Mouse (Mus musculus) embryonic facial prominence, embryonic 12.5 days (tissue): ENCODE data around the gene Tnrc6c. TPM values are rescaled to one million over a fixed set of nuclear protein-coding genes. Genes with fewer than 3 reads are reported as not detected.

Source experiments
- ATAC-seq: fragments of 200-750 bp; cut with Nextera tagmentation; 2 replicates; pipeline ENCODE4 v1.8.0; 2017; ENCODE audit not compliant: insufficient number of reproducible peaks, insufficient read depth, low FRiP score, low TSS enrichment
- H3K27ac ChIP-seq: fragments of 300-500 bp; sonication (generic); 2 replicates; pipeline ENCODE4 v1.5.1; 2016; ENCODE audit warnings: mild to moderate bottlenecking
- H3K27me3 ChIP-seq: fragments of 300-500 bp; sonication (generic); 2 replicates; pipeline ENCODE4 v1.6.1; 2016; ENCODE audit warnings: mild to moderate bottlenecking, moderate library complexity
- H3K36me3 ChIP-seq: fragments of 300-500 bp; sonication (generic); 2 replicates; pipeline ENCODE4 v1.6.1; 2016; ENCODE audit warnings: mild to moderate bottlenecking
- H3K4me1 ChIP-seq: fragments of 300-500 bp; sonication (generic); 2 replicates; pipeline ENCODE4 v1.6.1; 2016
- H3K4me2 ChIP-seq: fragments of 300-500 bp; sonication (generic); replicated peaks from 2 replicates; pipeline ENCODE4 v1.6.1; 2016; ENCODE audit warnings: mild to moderate bottlenecking, moderate library complexity
- H3K4me3 ChIP-seq: fragments of 300-500 bp; sonication (generic); 2 replicates; pipeline ENCODE4 v1.5.1; 2016; ENCODE audit warnings: mild to moderate bottlenecking
- H3K9ac ChIP-seq: fragments of 300-500 bp; sonication (generic); 2 replicates; pipeline ENCODE4 v1.6.1; 2016; ENCODE audit warnings: mild to moderate bottlenecking, moderate library complexity
- H3K9me3 ChIP-seq: fragments of 300-500 bp; sonication (generic); 2 replicates; pipeline ENCODE4 v1.6.1; 2016; ENCODE audit warnings: mild to moderate bottlenecking, moderate library complexity
- WGBS: fragments of 180-500 bp; shearing (Covaris S2); methylation state at CpG from one replicate; pipeline ENCODE4 v1.1.7; 2016; 5-methylcytosine and 5-hydroxymethylcytosine counted together
- polyA plus RNA-seq: library from polyadenylated mRNA; unstranded; fragments of >200 nt; fragmentation: Nextera tagmentation; extraction: Ambion mirVana; gene quantifications from 2 replicates; pipeline ENCODE4 v1.2.1, GENCODE M21; 2016

Gene Tnrc6c
- polyA plus RNA-seq, 1 experiment from 2014 or later: 23.9 TPM

DNA sequence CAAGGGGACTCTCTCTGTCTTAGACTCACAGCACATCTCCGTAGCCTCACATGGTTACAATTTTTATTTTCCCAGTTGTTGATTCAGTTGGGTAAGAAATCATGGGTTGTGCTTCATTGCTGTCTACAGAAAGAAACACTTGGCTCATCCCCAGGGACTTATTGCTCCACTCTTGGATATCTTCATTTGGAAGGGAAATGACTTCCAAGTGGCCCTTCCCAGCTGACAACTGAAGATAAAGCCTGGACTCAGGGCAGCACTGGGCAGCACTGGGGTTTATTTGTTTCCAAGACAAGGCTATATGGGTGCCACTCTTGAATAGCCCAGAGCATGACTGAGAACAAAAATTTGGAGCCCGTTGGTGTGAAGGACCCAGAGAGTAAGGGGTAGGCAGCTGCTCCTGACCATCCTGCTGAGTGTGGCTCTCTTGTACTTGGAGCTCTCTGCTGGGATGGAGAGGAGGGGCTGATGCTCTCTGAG lies 56.8 kb downstream of the Tnrc6c start:
- WGBS: 88% methylated on average over 2 of the region's 2 CpGs
- no peaks in the 10 kb centered on the region for H3K9me3 ChIP-seq
- no peak overlapping the region for H3K9ac ChIP-seq
- no peak overlapping the region for H3K4me3 ChIP-seq
- H3K36me3 ChIP-seq: peaks cover 27% of the 10 kb centered on the region
- no peak overlapping the region for H3K4me2 ChIP-seq
- ATAC-seq: no peak
- H3K27me3 ChIP-seq: no peaks in the 10 kb centered on the region
- no peaks in the 10 kb centered on the region; the same call in 1 of the 2 replicates for H3K4me1 ChIP-seq
- H3K27ac ChIP-seq: no peak overlapping the region

GRCm38 (mm10) chr11:117712065-117712464 lies 58.0 kb downstream of the Tnrc6c start:
- H3K4me2 ChIP-seq: no peak overlapping the region
- no peaks in the 10 kb centered on the region for H3K9me3 ChIP-seq
- no peak for ATAC-seq
- no peak overlapping the region for H3K9ac ChIP-seq
- H3K4me1 ChIP-seq: no peaks in the 10 kb centered on the region; the same call in 1 of the 2 replicates
- peaks cover 36% of the 10 kb centered on the region for H3K36me3 ChIP-seq
- H3K27ac ChIP-seq: no peak overlapping the region
- H3K27me3 ChIP-seq: no peaks in the 10 kb centered on the region
- 94% methylated on average over 1 of the region's 1 CpGs for WGBS
- H3K4me3 ChIP-seq: no peak overlapping the region

DNA sequence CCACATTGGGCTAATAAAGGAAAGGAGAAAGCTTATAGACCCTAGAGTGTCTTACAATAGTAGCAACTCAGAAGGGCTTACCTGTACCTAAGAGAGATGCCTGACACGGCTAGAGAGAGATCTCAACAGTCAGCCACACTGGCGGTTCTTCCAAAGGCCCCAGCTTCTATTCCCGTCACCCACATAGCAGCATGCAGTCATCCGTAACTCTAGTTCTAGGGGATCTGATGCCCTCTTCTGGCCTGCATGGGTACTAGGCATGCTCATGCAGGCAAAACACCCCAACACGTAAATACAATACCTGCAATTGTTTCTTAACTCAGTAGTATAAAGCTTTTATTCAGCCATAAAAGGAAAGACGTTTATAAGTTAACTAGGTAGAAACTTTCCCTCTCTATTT lies 59.3 kb downstream of the Tnrc6c start:
- Histone ChIP-seq H3K27me3 (no peaks in the 10 kb centered on the region), H3K4me2 (no peak overlapping the region), H3K9ac (no peak overlapping the region), H3K4me1 (no peaks in the 10 kb centered on the region; the same call in 1 of the 2 replicates), H3K9me3 (no peaks in the 10 kb centered on the region), H3K27ac (no peak overlapping the region), H3K4me3 (no peak overlapping the region), H3K36me3 (peaks cover 47% of the 10 kb centered on the region)
- ATAC-seq: no peak
- 90% methylated on average over 6 of the region's 6 CpGs for WGBS

DNA sequence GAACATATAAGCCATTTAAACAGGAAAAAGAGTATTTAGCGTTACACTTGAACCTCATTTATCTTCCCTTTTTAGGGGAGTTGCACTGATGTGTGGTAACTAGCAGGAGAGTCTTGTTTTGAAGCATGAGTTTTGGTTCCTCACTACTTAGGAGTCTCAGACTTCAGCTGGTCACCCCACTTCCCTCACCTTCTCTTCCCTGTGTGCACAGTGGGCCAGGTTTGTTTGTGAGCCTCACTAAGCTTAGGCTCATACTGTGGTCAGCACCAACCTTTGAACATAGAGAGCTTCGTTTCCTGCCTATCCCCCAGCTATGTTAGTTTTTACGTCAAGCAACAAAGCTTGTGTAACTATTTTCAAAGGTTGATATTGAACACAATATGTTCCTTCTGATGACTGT lies 64.7 kb downstream of the Tnrc6c start:
- Histone ChIP-seq H3K4me1 (no peaks in the 10 kb centered on the region), H3K27me3 (no peaks in the 10 kb centered on the region), H3K36me3 (peaks cover 83% of the 10 kb centered on the region), H3K4me2 (no peak overlapping the region), H3K9me3 (no peaks in the 10 kb centered on the region), H3K9ac (no peak overlapping the region), H3K27ac (no peak overlapping the region), H3K4me3 (no peak overlapping the region)
- 95% methylated on average over 3 of the region's 3 CpGs for WGBS
- no peak for ATAC-seq

DNA sequence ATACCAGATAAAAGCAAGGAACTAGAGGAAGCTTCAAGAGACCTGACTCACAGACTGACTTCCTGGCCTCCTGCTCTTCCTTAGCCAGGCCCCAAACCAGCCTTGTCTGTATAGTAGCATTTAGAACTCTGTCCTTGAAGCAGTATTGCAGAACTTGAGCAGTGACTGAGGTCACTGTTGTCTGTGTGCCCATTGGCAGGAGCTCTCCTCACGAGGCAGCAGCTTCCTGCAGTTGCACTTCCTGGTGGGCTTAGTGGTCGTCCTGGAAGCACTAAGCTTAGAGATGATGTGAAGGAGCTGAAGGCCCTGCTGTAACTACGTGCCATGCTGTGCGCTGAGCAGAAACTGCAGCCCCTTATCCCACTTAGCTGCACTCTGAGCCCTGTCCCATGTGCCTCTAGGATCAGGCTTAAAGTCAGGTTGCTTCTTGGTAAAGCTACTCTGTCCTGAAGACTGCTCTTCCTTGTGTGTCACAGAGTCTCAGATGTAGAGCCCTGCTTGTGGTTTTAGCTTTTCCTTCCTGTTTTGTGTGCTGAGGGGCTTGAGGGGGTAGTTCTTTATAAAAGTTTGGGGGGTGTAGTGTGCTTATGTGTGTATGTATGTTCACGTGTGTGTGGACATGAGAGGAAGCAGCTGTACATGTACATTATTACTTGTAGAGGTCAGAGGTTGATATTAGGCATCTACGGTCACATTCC lies 70.7 kb downstream of the Tnrc6c start:
- Histone ChIP-seq H3K9ac (no peak overlapping the region), H3K36me3 (peaks cover 46% of the 10 kb centered on the region), H3K27ac (no peak overlapping the region), H3K27me3 (no peaks in the 10 kb centered on the region), H3K4me1 (0 out of 2 replicates have a peak, but pooled peaks cover 5% of the 10 kb centered on the region), H3K4me2 (no peak overlapping the region), H3K4me3 (no peak overlapping the region), H3K9me3 (no peaks in the 10 kb centered on the region)
- 81% methylated on average over 6 of the region's 6 CpGs for WGBS
- ATAC-seq: no peak

DNA sequence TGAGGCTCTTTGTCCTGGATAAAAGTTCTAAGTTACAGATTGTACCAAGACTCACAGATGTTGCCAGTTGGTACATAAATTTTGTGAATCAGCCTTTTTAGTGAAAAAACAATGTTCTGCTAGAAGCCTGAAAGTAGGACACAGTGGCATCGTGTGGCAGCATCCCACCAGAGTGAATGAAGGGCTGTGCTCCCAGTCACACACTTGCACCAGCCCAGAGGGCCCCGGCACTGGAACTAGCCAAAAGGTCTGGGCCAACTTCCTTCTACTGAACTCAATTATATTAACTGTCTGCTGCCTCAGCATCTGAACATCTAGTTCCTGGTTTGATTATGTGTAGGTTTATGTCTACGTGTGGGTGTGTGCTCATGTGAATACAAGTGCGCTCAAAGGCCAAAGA lies 72.9 kb downstream of the Tnrc6c start:
- Histone ChIP-seq H3K27me3 (no peaks in the 10 kb centered on the region), H3K36me3 (peaks cover 27% of the 10 kb centered on the region), H3K4me2 (no peak overlapping the region), H3K9ac (no peak overlapping the region), H3K27ac (no peak overlapping the region), H3K4me3 (no peak overlapping the region), H3K4me1 (0 out of 2 replicates have a peak, but pooled peaks cover 5% of the 10 kb centered on the region), H3K9me3 (no peaks in the 10 kb centered on the region)
- 93% methylated on average over 4 of the region's 4 CpGs for WGBS
- no peak for ATAC-seq

DNA sequence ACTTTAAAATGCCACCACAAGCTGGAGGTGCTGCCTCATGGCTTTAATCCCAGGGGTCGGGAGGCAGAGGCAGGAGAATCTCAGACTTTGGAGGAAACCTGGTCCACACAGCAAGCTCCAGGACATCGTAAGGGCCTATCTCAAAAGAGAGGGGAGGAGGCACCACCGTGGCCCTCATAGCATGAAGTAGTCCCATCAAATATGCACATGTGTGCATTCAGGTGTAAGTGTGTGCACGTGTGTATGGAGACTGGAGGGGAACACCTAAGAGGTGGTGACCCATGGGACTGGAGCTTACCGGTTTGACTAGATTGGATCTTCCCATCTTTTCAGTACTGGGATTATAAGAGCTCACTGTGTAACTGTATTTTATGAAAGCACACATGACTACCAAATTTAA lies 74.2 kb downstream of the Tnrc6c start:
- ATAC-seq: no peak
- no peak overlapping the region for H3K4me3 ChIP-seq
- H3K27me3 ChIP-seq: no peaks in the 10 kb centered on the region
- no peak overlapping the region for H3K4me2 ChIP-seq
- no peak overlapping the region for H3K9ac ChIP-seq
- H3K4me1 ChIP-seq: 0 out of 2 replicates have a peak, but pooled peaks cover 5% of the 10 kb centered on the region
- peaks cover 20% of the 10 kb centered on the region for H3K36me3 ChIP-seq
- 0 out of 2 replicates have a peak overlapping the region, but pooled peaks have one; percentile 9 for H3K27ac ChIP-seq
- 91% methylated on average over 5 of the region's 5 CpGs for WGBS
- no peaks in the 10 kb centered on the region for H3K9me3 ChIP-seq

DNA sequence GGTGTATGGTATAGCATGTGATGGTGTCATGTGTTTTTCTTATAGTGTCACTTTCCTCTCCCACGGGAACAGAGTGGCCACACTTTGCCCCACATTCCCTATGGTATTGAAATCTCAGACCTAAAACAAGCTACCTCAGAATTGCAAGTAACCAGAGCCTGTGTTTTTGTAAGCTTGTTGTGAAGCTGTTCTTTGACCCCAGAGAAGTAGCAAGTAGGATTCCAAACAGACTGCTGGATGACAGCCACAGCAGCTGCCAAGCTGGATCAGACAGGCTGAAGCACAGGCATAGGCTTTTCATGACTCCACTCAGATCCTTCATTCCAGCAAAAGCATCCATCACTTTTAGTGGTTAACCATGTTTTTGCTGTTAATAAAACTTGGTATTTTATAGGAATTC lies 74.8 kb downstream of the Tnrc6c start:
- 31% methylated on average over 1 of the region's 1 CpGs for WGBS
- no peak for ATAC-seq

GRCm38 (mm10) chr11:117729341-117729740 lies 75.3 kb downstream of the Tnrc6c start:
- no peak overlapping the region for H3K9ac ChIP-seq
- no peak overlapping the region for H3K4me2 ChIP-seq
- H3K27me3 ChIP-seq: no peaks in the 10 kb centered on the region
- WGBS: 79% methylated on average over 3 of the region's 3 CpGs
- peaks cover 18% of the 10 kb centered on the region for H3K36me3 ChIP-seq
- H3K4me1 ChIP-seq: 0 out of 2 replicates have a peak, but pooled peaks cover 5% of the 10 kb centered on the region
- H3K27ac ChIP-seq: peak overlapping the region; percentile 47; the same call in 1 of the 2 replicates
- no peak for ATAC-seq
- no peak overlapping the region for H3K4me3 ChIP-seq
- H3K9me3 ChIP-seq: no peaks in the 10 kb centered on the region

More for the DNA sequence above, 74.8 kb downstream of the Tnrc6c start:
- Histone ChIP-seq H3K9ac (no peak overlapping the region), H3K4me1 (0 out of 2 replicates have a peak, but pooled peaks cover 5% of the 10 kb centered on the region), H3K27ac (peak overlapping the region; percentile 20; the same call in 1 of the 2 replicates), H3K9me3 (no peaks in the 10 kb centered on the region), H3K4me3 (no peak overlapping the region), H3K27me3 (no peaks in the 10 kb centered on the region), H3K4me2 (no peak overlapping the region), H3K36me3 (peaks cover 19% of the 10 kb centered on the region)

DNA sequence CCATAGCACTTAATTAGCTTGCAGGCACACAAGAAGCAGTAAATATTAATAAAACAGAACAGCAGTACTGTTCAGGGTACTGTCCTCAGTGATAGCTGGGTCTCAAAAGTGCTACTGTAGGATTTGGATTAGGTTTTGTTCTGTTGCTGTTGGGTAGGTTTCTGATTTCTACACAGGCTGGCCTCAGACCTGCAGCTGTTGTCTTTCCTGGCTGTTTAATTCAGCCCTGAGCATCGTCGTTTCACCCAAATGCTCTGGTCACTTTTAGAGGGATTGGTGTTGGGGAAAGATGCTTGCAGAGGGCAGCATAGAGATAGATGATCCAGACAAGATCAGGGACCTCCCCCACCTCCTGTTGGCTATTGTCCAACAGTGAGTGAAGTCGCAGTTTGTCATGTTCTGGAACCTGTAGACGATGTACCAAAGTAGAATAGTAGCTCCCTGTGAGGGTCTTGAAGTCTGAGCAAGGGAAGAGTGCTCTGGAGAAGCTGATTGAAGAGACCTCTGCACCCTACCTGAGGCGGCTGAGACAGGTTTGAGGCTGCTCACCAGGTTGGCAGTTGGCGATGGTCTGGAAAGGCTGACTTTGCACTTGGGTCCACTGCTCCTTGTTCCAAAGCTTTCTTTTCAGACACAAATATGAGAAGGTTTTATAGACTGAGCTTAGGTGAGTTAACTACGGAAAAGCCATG lies 75.9 kb downstream of the Tnrc6c start:
- Histone ChIP-seq H3K9ac (no peak overlapping the region), H3K27me3 (no peaks in the 10 kb centered on the region), H3K4me3 (no peak overlapping the region), H3K36me3 (peaks cover 22% of the 10 kb centered on the region), H3K4me1 (0 out of 2 replicates have a peak, but pooled peaks cover 5% of the 10 kb centered on the region), H3K27ac (no peak overlapping the region), H3K9me3 (no peaks in the 10 kb centered on the region), H3K4me2 (no peak overlapping the region)
- WGBS: 83% methylated on average over 7 of the region's 7 CpGs
- ATAC-seq: no peak

DNA sequence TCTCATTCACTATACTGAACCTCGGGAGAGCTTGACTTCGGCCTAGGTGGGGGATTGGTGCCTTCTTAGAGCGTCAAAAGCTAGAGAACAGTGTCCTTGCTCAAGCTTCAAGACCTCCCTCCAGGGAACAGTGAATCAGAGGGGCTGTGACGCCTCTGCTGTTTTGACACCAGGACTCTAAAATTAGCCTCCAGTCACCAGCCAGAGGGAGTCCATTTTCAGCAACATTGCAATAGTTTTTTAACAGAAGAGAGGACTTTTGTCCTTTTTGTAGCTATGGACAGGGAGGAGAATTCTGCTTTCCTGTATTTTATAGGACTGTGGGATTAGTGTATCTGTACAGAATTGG lies 76.4 kb downstream of the Tnrc6c start:
- Histone ChIP-seq H3K4me1 (0 out of 2 replicates have a peak, but pooled peaks cover 5% of the 10 kb centered on the region), H3K9ac (no peak overlapping the region), H3K36me3 (peaks cover 24% of the 10 kb centered on the region), H3K9me3 (no peaks in the 10 kb centered on the region), H3K4me2 (no peak overlapping the region), H3K27me3 (no peaks in the 10 kb centered on the region), H3K4me3 (no peak overlapping the region), H3K27ac (no peak overlapping the region)
- WGBS: 83% methylated on average over 4 of the region's 4 CpGs
- ATAC-seq: no peak

- H3K36me3 ChIP-seq: peaks cover 33% of the 10 kb centered on the region
- H3K4me2 ChIP-seq: no peak overlapping the region
- H3K4me3 ChIP-seq: no peak overlapping the region
- 0 out of 2 replicates have a peak, but pooled peaks cover 5% of the 10 kb centered on the region for H3K4me1 ChIP-seq
- H3K9me3 ChIP-seq: no peaks in the 10 kb centered on the region
- ATAC-seq: no peak
- H3K27me3 ChIP-seq: no peaks in the 10 kb centered on the region
- WGBS: 92% methylated on average over 7 of the region's 7 CpGs
- no peak overlapping the region for H3K9ac ChIP-seq
- H3K27ac ChIP-seq: no peak overlapping the region
Measured at GRCm38 (mm10) chr11:117731470-117731869, 77.4 kb downstream of the Tnrc6c start.
